Mouse (Mus musculus) forebrain, embryonic 14.5 days (tissue): ENCODE data around the gene Ush2a. TPM values are rescaled to one million over a fixed set of nuclear protein-coding genes. Genes with fewer than 3 reads are reported as not detected.

ENCODE experiments used
- ATAC-seq: fragments of 200-750 bp; cut with Nextera tagmentation; 2 replicates; pipeline ENCODE4 v1.8.0; 2017; ENCODE audit warnings: mild to moderate bottlenecking, moderate library complexity
- DNase-seq: peaks from one replicate; pipeline ENCODE4 v3.0.0-alpha.2; 2015; ENCODE audit warnings: low spot score
- H3K27ac ChIP-seq: fragments of 300-500 bp; sonication (generic); 2 replicates; pipeline ENCODE4 v1.5.1; 2014; ENCODE audit warnings: low read depth, mild to moderate bottlenecking, control low read depth, low read length, moderate library complexity
- H3K27me3 ChIP-seq: fragments of 300-500 bp; sonication (generic); replicated peaks from 2 replicates; pipeline ENCODE4 v1.6.1; 2014; ENCODE audit warnings: low read length, control low read depth, mixed read lengths; ENCODE audit not compliant: control insufficient read depth, insufficient read depth
- H3K36me3 ChIP-seq: fragments of 300-500 bp; sonication (generic); 2 replicates; pipeline ENCODE4 v1.6.1; 2014; ENCODE audit warnings: low read length, control low read depth; ENCODE audit not compliant: control insufficient read depth, insufficient read depth
- H3K4me1 ChIP-seq: fragments of 300-500 bp; sonication (generic); 2 replicates; pipeline ENCODE4 v1.6.1; 2014; ENCODE audit warnings: antibody characterized with exemption, low read length, control low read depth; ENCODE audit not compliant: control insufficient read depth, insufficient read depth
- H3K4me2 ChIP-seq: fragments of 300-500 bp; sonication (generic); 2 replicates; pipeline ENCODE4 v1.6.1; 2014; ENCODE audit warnings: mild to moderate bottlenecking, control low read depth, low read length
- H3K4me3 ChIP-seq: fragments of 300-500 bp; sonication (generic); 2 replicates; pipeline ENCODE4 v1.5.1; 2014; ENCODE audit warnings: low read depth, low read length, control low read depth
- H3K9ac ChIP-seq: fragments of 300-500 bp; sonication (generic); 2 replicates; pipeline ENCODE4 v1.6.1; 2014; ENCODE audit warnings: mild to moderate bottlenecking, low read length, control low read depth, moderate library complexity
- H3K9me3 ChIP-seq: fragments of 300-500 bp; sonication (generic); replicated peaks from 2 replicates; pipeline ENCODE4 v1.6.1; 2016; ENCODE audit warnings: low read length, control low read depth, mixed read lengths; ENCODE audit not compliant: control insufficient read depth
- WGBS: fragments of 180-500 bp; shearing (Covaris S2); extraction: QIAGEN DNeasy Blood & Tissue Kit; methylation state at CpG from one replicate; pipeline ENCODE4 v1.1.7; 2014; 5-methylcytosine and 5-hydroxymethylcytosine counted together
- polyA plus RNA-seq: library from polyadenylated mRNA; unstranded; fragments of >200 nt; fragmentation: Nextera tagmentation; extraction: Ambion mirVana; gene quantifications from 2 replicates; pipeline ENCODE4 v1.2.1, GENCODE M21; 2014

The Ush2a gene
- polyA plus RNA-seq, 1 experiment from 2014 or later: 0.30 TPM

GRCm38 (mm10) chr1:188726937-188727336 is 465.1 kb downstream of the Ush2a start:
- Histone ChIP-seq H3K4me1 (peaks cover 14% of the 10 kb centered on the region), H3K27ac (no peak overlapping the region), H3K36me3 (no peaks in the 10 kb centered on the region), H3K4me3 (no peak overlapping the region), H3K9me3 (no peaks in the 10 kb centered on the region), H3K4me2 (no peak overlapping the region), H3K9ac (no peak overlapping the region), H3K27me3 (no peaks in the 10 kb centered on the region)
- no peak for ATAC-seq
- DNase-seq: no peak
- WGBS: 83% methylated on average over 6 of the region's 6 CpGs

DNA sequence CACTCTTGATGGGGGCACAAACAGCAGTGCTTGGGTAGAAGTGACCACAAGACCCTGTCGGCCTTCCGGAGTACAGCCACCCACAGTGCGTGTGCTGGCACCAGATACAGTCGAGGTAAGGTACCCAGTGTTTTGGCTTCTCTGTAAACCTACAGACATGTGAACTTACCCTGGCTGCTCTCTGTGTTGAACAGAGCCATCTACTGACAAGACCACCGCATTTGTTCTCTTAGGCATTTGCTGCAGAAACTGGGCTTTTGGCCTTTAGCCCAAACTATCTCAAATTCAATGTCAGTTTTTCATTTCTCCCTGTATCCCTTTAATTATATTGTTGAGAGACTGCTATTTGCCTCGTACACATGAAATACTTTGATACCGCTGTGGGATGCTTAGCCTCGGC is 466.8 kb downstream of the Ush2a start:
- H3K9me3 ChIP-seq: no peaks in the 10 kb centered on the region
- DNase-seq (peak; percentile 71), ATAC-seq (peak; percentile 58; the same call in 1 of the 2 replicates)
- 52% methylated on average over 8 of the region's 8 CpGs for WGBS
- H3K27me3 ChIP-seq: no peaks in the 10 kb centered on the region
- H3K27ac ChIP-seq: no peak overlapping the region
- no peak overlapping the region for H3K4me3 ChIP-seq
- H3K36me3 ChIP-seq: no peaks in the 10 kb centered on the region
- H3K4me1 ChIP-seq: peaks cover 14% of the 10 kb centered on the region
- H3K4me2 ChIP-seq: 0 out of 2 replicates have a peak overlapping the region, but pooled peaks have one; percentile 21
- no peak overlapping the region for H3K9ac ChIP-seq

DNA sequence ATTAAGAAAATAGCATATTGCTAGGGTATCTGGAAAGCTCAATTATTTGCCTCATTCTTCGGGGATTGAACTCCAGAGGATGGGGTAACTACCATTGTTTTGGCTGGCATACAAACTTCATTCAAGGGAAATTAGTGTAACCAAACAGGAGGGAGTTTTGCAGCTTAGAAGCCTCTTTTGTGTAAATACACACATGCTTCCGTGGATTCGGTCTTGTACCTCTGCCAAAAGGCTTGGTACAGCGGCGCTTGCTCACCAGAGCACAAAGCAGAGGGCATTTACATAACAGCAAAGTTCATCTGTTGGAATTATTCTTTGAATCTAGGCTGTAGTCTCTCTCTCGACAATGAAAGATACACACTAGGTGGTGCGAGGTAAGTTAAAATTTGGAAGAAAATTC is 467.4 kb downstream of the Ush2a start:
- ATAC-seq: peak; percentile 79
- H3K4me2 ChIP-seq: 0 out of 2 replicates have a peak overlapping the region, but pooled peaks have one; percentile 21

GRCm38 (mm10) chr1:188734741-188735266 is 473.0 kb downstream of the Ush2a start:
- DNase-seq (no peak), ATAC-seq (no peak)
- Histone ChIP-seq H3K4me3 (no peak overlapping the region), H3K27ac (no peak overlapping the region), H3K4me2 (no peak overlapping the region), H3K27me3 (no peaks in the 10 kb centered on the region), H3K4me1 (no peaks in the 10 kb centered on the region), H3K9me3 (no peaks in the 10 kb centered on the region), H3K36me3 (no peaks in the 10 kb centered on the region), H3K9ac (no peak overlapping the region)
- WGBS: 93% methylated on average over 7 of the region's 7 CpGs

More for the DNA sequence above, 467.4 kb downstream of the Ush2a start:
- peaks cover 14% of the 10 kb centered on the region for H3K4me1 ChIP-seq
- peak; percentile 95 for DNase-seq
- H3K9ac ChIP-seq: no peak overlapping the region
- H3K4me3 ChIP-seq: no peak overlapping the region
- H3K36me3 ChIP-seq: no peaks in the 10 kb centered on the region
- 7% methylated on average over 7 of the region's 7 CpGs for WGBS
- no peaks in the 10 kb centered on the region for H3K27me3 ChIP-seq
- H3K27ac ChIP-seq: no peak overlapping the region
- H3K9me3 ChIP-seq: no peaks in the 10 kb centered on the region

DNA sequence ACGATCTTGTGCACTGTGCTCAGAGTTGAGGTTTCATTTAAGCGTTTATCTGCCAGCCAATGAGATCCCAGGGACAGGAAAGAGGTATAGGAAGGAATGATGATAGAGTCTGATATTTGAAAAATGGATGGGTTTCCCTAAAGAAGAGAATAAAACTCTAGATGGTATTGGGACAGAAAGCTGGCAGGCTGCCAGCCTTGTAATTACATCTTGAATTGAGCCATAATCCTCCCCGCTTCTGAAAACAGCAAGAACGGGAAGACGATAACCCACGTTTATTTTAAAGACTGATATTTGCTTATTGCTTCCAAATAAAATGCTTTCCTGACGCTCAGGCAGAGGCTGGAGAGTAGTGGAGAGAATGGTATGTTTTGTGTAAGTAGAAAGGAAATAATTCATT is 481.1 kb downstream of the Ush2a start:
- peak; percentile 63 for DNase-seq
- WGBS: 59% methylated on average over 7 of the region's 7 CpGs

GRCm38 (mm10) chr1:188755031-188755430 is 493.2 kb downstream of the Ush2a start:
- H3K4me1 ChIP-seq: no peaks in the 10 kb centered on the region
- no peak overlapping the region for H3K4me2 ChIP-seq
- no peak for DNase-seq
- no peak overlapping the region for H3K9ac ChIP-seq
- H3K9me3 ChIP-seq: no peaks in the 10 kb centered on the region
- ATAC-seq: no peak
- no peaks in the 10 kb centered on the region for H3K36me3 ChIP-seq
- H3K4me3 ChIP-seq: no peak overlapping the region
- 64% methylated on average over 15 of the region's 15 CpGs for WGBS
- no peaks in the 10 kb centered on the region for H3K27me3 ChIP-seq
- no peak overlapping the region for H3K27ac ChIP-seq

More for the DNA sequence above, 481.1 kb downstream of the Ush2a start:
- Histone ChIP-seq H3K9ac (no peak overlapping the region), H3K4me3 (no peak overlapping the region), H3K4me1 (no peaks in the 10 kb centered on the region), H3K9me3 (no peaks in the 10 kb centered on the region), H3K27ac (no peak overlapping the region), H3K36me3 (no peaks in the 10 kb centered on the region), H3K4me2 (no peak overlapping the region), H3K27me3 (no peaks in the 10 kb centered on the region)
- ATAC-seq: no peak

- no peak overlapping the region for H3K4me3 ChIP-seq
- no peaks in the 10 kb centered on the region for H3K4me1 ChIP-seq
- H3K27me3 ChIP-seq: no peaks in the 10 kb centered on the region
- no peak for DNase-seq
- no peaks in the 10 kb centered on the region for H3K9me3 ChIP-seq
- no peaks in the 10 kb centered on the region for H3K36me3 ChIP-seq
- H3K9ac ChIP-seq: no peak overlapping the region
- no peak overlapping the region for H3K4me2 ChIP-seq
- 74% methylated on average over 3 of the region's 3 CpGs for WGBS
- ATAC-seq: no peak
- H3K27ac ChIP-seq: no peak overlapping the region
Observed at GRCm38 (mm10) chr1:188760515-188760914, 498.7 kb downstream of the Ush2a start.

GRCm38 (mm10) chr1:188762463-188762862 is 500.6 kb downstream of the Ush2a start:
- DNase-seq (no peak), ATAC-seq (no peak)
- no peak overlapping the region for H3K9ac ChIP-seq
- no peaks in the 10 kb centered on the region for H3K36me3 ChIP-seq
- H3K4me3 ChIP-seq: no peak overlapping the region
- no peaks in the 10 kb centered on the region for H3K4me1 ChIP-seq
- H3K9me3 ChIP-seq: no peaks in the 10 kb centered on the region
- no peak overlapping the region for H3K27ac ChIP-seq
- H3K4me2 ChIP-seq: no peak overlapping the region
- H3K27me3 ChIP-seq: no peaks in the 10 kb centered on the region
- WGBS: 91% methylated on average over 6 of the region's 6 CpGs

GRCm38 (mm10) chr1:188763761-188764160 is 501.9 kb downstream of the Ush2a start:
- Histone ChIP-seq H3K27ac (no peak overlapping the region), H3K36me3 (no peaks in the 10 kb centered on the region), H3K9me3 (no peaks in the 10 kb centered on the region), H3K4me2 (no peak overlapping the region), H3K9ac (no peak overlapping the region), H3K27me3 (no peaks in the 10 kb centered on the region), H3K4me3 (no peak overlapping the region), H3K4me1 (no peaks in the 10 kb centered on the region)
- ATAC-seq: no peak
- DNase-seq: no peak
- 80% methylated on average over 3 of the region's 3 CpGs for WGBS
